Mouse (Mus musculus) limb, embryonic 15.5 days (tissue): ENCODE measurements around the gene Rraga. TPM values are rescaled to one million over a fixed set of nuclear protein-coding genes. Genes with fewer than 3 reads are reported as not detected.
A peak's percentile ranks its signal among the peaks of the same experiment; 100 is the strongest.

Experiments
- ATAC-seq: fragments of 200-750 bp; cut with Nextera tagmentation; 2 replicates; pipeline ENCODE4 v1.8.0; 2017; ENCODE audit warnings: low read depth, moderate TSS enrichment; ENCODE audit not compliant: insufficient number of reproducible peaks, low FRiP score, low TSS enrichment
- H3K27ac ChIP-seq: fragments of 300-500 bp; sonication (generic); 2 replicates; pipeline ENCODE4 v1.5.1; 2015; ENCODE audit warnings: moderate library complexity, mild to moderate bottlenecking, inconsistent platforms
- H3K27me3 ChIP-seq: fragments of 300-500 bp; sonication (generic); 2 replicates; pipeline ENCODE4 v1.6.1; 2015; ENCODE audit warnings: inconsistent platforms
- H3K36me3 ChIP-seq: fragments of 300-500 bp; sonication (generic); 2 replicates; pipeline ENCODE4 v1.6.1; 2015; ENCODE audit warnings: inconsistent platforms
- H3K4me1 ChIP-seq: fragments of 300-500 bp; sonication (generic); 2 replicates; pipeline ENCODE4 v1.6.1; 2015; ENCODE audit warnings: inconsistent platforms
- H3K4me2 ChIP-seq: fragments of 300-500 bp; sonication (generic); 2 replicates; pipeline ENCODE4 v1.6.1; 2015; ENCODE audit warnings: mild to moderate bottlenecking, inconsistent platforms
- H3K4me3 ChIP-seq: fragments of 300-500 bp; sonication (generic); 2 replicates; pipeline ENCODE4 v1.5.1; 2015; ENCODE audit warnings: mild to moderate bottlenecking, inconsistent platforms
- H3K9ac ChIP-seq: fragments of 300-500 bp; sonication (generic); 2 replicates; pipeline ENCODE4 v1.6.1; 2015; ENCODE audit warnings: inconsistent platforms
- H3K9me3 ChIP-seq: fragments of 300-500 bp; sonication (generic); 2 replicates; pipeline ENCODE4 v1.6.1; 2016; ENCODE audit warnings: inconsistent platforms
- WGBS: fragments of 180-500 bp; shearing (Covaris S2); methylation state at CpG from one replicate; pipeline ENCODE4 v1.1.7; 2015; 5-methylcytosine and 5-hydroxymethylcytosine counted together
- polyA plus RNA-seq: library from polyadenylated mRNA; unstranded; fragments of >200 nt; fragmentation: Nextera tagmentation; extraction: Ambion mirVana; gene quantifications from 2 replicates; pipeline ENCODE4 v1.2.1, GENCODE M21; 2015

The Rraga gene
- polyA plus RNA-seq, 1 experiment from 2014 or later = 95.2 TPM

DNA sequence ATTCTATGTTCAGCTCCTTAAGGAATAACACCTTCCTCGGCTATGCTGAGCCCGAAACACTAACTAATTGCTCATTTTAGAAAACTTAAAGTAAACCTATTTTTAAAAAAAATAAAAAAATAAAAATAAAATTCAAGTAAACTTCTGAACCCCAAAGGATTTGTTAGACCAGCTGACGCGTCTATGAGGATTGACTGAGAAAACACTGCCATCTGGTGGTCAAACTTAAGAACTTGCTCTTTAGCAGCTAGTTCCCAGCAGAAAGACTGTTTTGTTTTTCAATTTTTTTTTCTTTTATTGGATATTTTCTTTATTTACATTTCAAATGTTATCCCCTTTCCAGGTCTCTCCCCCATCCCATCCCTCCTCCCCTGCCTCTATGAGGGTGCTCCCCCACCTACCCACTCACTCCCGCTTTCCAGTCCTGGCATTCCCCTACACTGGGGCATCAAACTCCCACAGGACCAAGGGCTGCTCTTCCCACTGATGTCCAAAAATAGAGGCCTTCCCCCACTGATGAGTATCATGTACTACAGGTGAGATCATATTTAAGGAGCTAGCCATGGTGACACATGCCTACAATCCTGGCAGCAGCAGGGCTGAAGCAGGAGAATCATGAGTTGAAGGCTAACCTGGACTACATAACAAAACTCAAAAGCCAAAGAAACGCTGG lies 20.3 kb upstream of the Rraga start:
- WGBS = 23% methylated on average over 6 of the region's 6 CpGs

DNA sequence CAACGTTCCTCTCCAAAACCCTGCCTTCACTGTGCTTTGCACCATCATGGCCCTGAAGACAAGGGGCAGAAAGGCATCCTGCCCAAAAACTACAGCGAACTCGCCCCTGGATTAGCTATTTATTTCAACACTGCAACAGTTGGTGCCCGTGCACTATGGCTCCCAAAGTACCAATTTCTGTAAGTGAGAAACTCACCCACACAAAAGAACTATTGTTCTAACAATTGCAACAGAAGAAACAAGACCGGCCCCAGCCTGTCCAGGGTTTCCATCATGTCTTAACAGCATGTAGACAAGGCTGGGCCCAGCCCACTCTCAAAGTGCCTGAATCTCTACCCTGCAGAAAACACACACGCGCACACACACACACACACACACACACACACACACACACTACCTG lies 18.1 kb upstream of the Rraga start:
- no peak overlapping the region for H3K4me3 ChIP-seq
- no peak for ATAC-seq
- no peak overlapping the region for H3K9ac ChIP-seq
- no peaks in the 10 kb centered on the region for H3K36me3 ChIP-seq
- no peak overlapping the region for H3K4me2 ChIP-seq
- H3K4me1 ChIP-seq = no peaks in the 10 kb centered on the region
- no peaks in the 10 kb centered on the region for H3K27me3 ChIP-seq
- WGBS = 63% methylated on average over 7 of the region's 7 CpGs
- H3K9me3 ChIP-seq = no peaks in the 10 kb centered on the region
- H3K27ac ChIP-seq = no peak overlapping the region

More for the DNA sequence above, 20.3 kb upstream of the Rraga start:
- Histone ChIP-seq H3K4me3 (no peak overlapping the region), H3K9ac (no peak overlapping the region), H3K27me3 (no peaks in the 10 kb centered on the region), H3K27ac (no peak overlapping the region), H3K4me1 (no peaks in the 10 kb centered on the region), H3K9me3 (no peaks in the 10 kb centered on the region), H3K36me3 (no peaks in the 10 kb centered on the region), H3K4me2 (no peak overlapping the region)
- ATAC-seq = no peak

GRCm38 (mm10) chr4:86558228-86558627 lies 17.2 kb upstream of the Rraga start, which contains the start of gene Saxo1:
Saxo1 (minus strand) TSS chr4:86558328.
- Histone ChIP-seq H3K27me3 (no peaks in the 10 kb centered on the region), H3K4me1 (no peaks in the 10 kb centered on the region), H3K36me3 (no peaks in the 10 kb centered on the region), H3K27ac (no peak within 1 kb of the TSS), H3K4me2 (no peak within 1 kb of the TSS), H3K9ac (no peak within 1 kb of the TSS), H3K4me3 (no peak within 1 kb of the TSS), H3K9me3 (no peaks in the 10 kb centered on the region)
- ATAC-seq = no peak
- 92% methylated on average over 7 of the region's 7 CpGs for WGBS

- Histone ChIP-seq H3K36me3 (no peaks in the 10 kb centered on the region), H3K9ac (no peak overlapping the region), H3K4me2 (no peak overlapping the region), H3K9me3 (no peaks in the 10 kb centered on the region), H3K27me3 (no peaks in the 10 kb centered on the region), H3K27ac (no peak overlapping the region), H3K4me1 (no peaks in the 10 kb centered on the region), H3K4me3 (no peak overlapping the region)
- WGBS = 70% methylated on average over 4 of the region's 4 CpGs
- no peak for ATAC-seq
These were observed 16.5 kb upstream of the Rraga start for GRCm38 (mm10) chr4:86559006-86559405.

DNA sequence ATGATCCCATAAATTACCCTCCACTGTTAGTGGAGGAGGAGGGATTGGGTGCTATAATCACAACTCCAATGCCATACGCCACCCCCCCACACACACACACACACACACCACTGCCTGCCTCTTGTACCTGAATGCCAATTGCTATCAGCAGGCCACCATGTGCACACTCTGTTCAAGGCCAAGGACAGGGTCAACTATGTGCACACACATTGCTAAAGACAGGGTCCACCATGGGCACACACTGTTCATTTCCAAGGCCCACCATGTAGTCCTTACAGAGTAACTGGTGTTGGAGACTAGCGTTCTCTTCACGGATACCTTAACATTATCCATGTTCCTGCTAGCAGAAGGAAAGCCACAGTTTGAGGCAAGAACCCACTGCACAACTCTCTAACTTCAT lies 14.4 kb upstream of the Rraga start:
- Histone ChIP-seq H3K9ac (no peak overlapping the region), H3K4me1 (no peaks in the 10 kb centered on the region), H3K4me2 (no peak overlapping the region), H3K27me3 (no peaks in the 10 kb centered on the region), H3K4me3 (no peak overlapping the region), H3K36me3 (no peaks in the 10 kb centered on the region), H3K27ac (no peak overlapping the region), H3K9me3 (no peaks in the 10 kb centered on the region)
- WGBS = 95% methylated on average over 3 of the region's 3 CpGs
- ATAC-seq = no peak

GRCm38 (mm10) chr4:86574939-86575282 lies 557 bp upstream of the Rraga start:
- no peak for ATAC-seq
- 14% methylated on average over 6 of the region's 6 CpGs for WGBS
- Histone ChIP-seq H3K4me2 (peak overlapping the region; percentile 69), H3K4me1 (peaks cover 9% of the 10 kb centered on the region), H3K27me3 (no peaks in the 10 kb centered on the region), H3K4me3 (peak overlapping the region; percentile 82), H3K9ac (peak overlapping the region; percentile 52), H3K27ac (peak overlapping the region; percentile 98), H3K9me3 (no peaks in the 10 kb centered on the region), H3K36me3 (peaks cover 12% of the 10 kb centered on the region)

DNA sequence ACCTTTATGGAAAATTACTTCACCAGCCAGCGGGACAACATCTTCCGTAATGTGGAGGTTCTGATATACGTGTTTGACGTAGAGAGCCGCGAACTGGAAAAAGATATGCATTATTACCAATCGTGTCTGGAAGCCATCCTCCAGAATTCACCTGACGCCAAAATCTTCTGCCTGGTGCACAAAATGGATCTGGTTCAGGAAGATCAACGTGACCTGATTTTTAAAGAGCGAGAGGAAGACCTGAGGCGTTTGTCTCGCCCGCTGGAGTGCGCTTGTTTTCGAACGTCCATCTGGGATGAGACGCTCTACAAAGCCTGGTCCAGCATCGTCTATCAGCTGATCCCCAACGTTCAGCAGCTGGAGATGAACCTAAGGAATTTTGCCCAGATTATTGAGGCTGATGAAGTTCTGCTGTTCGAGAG lies 663 bp downstream of the Rraga start:
- ATAC-seq = no peak
- peaks cover 12% of the 10 kb centered on the region for H3K36me3 ChIP-seq
- H3K4me1 ChIP-seq = peaks cover 9% of the 10 kb centered on the region
- no peaks in the 10 kb centered on the region for H3K27me3 ChIP-seq
- H3K9me3 ChIP-seq = no peaks in the 10 kb centered on the region
- peak overlapping the region; percentile 82 for H3K4me3 ChIP-seq
- peak overlapping the region; percentile 69 for H3K4me2 ChIP-seq
- H3K9ac ChIP-seq = peak overlapping the region; percentile 84
- H3K27ac ChIP-seq = peak overlapping the region; percentile 98
- WGBS = under 1% methylated on average over 20 of the region's 20 CpGs

GRCm38 (mm10) chr4:86576630-86577225 lies 1.3 kb downstream of the Rraga start:
- H3K36me3 ChIP-seq = peaks cover 12% of the 10 kb centered on the region
- WGBS = 7% methylated on average over 11 of the region's 11 CpGs
- no peaks in the 10 kb centered on the region for H3K27me3 ChIP-seq
- no peaks in the 10 kb centered on the region for H3K9me3 ChIP-seq
- H3K4me3 ChIP-seq = peak overlapping the region; percentile 82
- peak overlapping the region; percentile 84 for H3K9ac ChIP-seq
- peak overlapping the region; percentile 69 for H3K4me2 ChIP-seq
- H3K4me1 ChIP-seq = peaks cover 9% of the 10 kb centered on the region
- ATAC-seq = no peak
- H3K27ac ChIP-seq = peak overlapping the region; percentile 98; the same call in 1 of the 2 replicates

DNA sequence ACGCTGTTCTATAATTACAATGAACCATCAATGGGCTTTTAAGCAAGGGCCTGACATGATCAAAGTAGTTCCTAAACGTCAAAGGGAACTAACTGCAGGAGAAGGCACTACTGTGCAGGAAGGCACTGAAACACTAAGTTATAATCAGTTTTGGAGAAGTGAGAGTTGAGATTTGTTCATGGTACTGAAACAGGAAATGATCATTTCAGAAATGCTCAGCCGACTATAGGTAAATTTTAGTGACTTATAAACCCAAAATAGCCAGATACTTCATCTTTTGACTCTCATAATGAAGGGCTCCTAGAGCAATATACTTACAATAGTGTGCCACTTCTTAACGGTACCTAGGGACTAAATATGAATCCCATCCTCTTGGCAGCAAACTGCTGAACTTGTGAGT lies 4.6 kb downstream of the Rraga start:
- H3K9ac ChIP-seq = no peak overlapping the region
- H3K27ac ChIP-seq = no peak overlapping the region
- H3K4me1 ChIP-seq = peaks cover 9% of the 10 kb centered on the region
- H3K4me2 ChIP-seq = no peak overlapping the region
- no peak for ATAC-seq
- no peaks in the 10 kb centered on the region for H3K27me3 ChIP-seq
- H3K4me3 ChIP-seq = no peak overlapping the region
- no peaks in the 10 kb centered on the region for H3K9me3 ChIP-seq
- WGBS = 58% methylated on average over 4 of the region's 4 CpGs
- peaks cover 39% of the 10 kb centered on the region for H3K36me3 ChIP-seq

GRCm38 (mm10) chr4:86580591-86580990 lies 5.1 kb downstream of the Rraga start:
- no peak for ATAC-seq
- Histone ChIP-seq H3K4me1 (peaks cover 9% of the 10 kb centered on the region), H3K36me3 (peaks cover 44% of the 10 kb centered on the region), H3K9ac (no peak overlapping the region), H3K4me2 (no peak overlapping the region), H3K27ac (no peak overlapping the region), H3K27me3 (no peaks in the 10 kb centered on the region), H3K9me3 (no peaks in the 10 kb centered on the region), H3K4me3 (no peak overlapping the region)
- WGBS = 79% methylated on average over 3 of the region's 3 CpGs

GRCm38 (mm10) chr4:86588236-86588635 lies 12.8 kb downstream of the Rraga start:
- H3K4me1 ChIP-seq = no peaks in the 10 kb centered on the region
- no peak for ATAC-seq
- no peak overlapping the region for H3K27ac ChIP-seq
- H3K4me2 ChIP-seq = no peak overlapping the region
- H3K9ac ChIP-seq = no peak overlapping the region
- no peaks in the 10 kb centered on the region for H3K9me3 ChIP-seq
- no peaks in the 10 kb centered on the region for H3K27me3 ChIP-seq
- no peak overlapping the region for H3K4me3 ChIP-seq
- 96% methylated on average over 3 of the region's 3 CpGs for WGBS
- H3K36me3 ChIP-seq = peaks cover 60% of the 10 kb centered on the region

- Histone ChIP-seq H3K9ac (no peak overlapping the region), H3K9me3 (no peaks in the 10 kb centered on the region), H3K4me3 (no peak overlapping the region), H3K4me2 (no peak overlapping the region), H3K4me1 (no peaks in the 10 kb centered on the region), H3K36me3 (peaks cover 37% of the 10 kb centered on the region), H3K27ac (no peak overlapping the region), H3K27me3 (no peaks in the 10 kb centered on the region)
- no peak for ATAC-seq
- WGBS = 99% methylated on average over 2 of the region's 2 CpGs
These were observed 15.8 kb downstream of the Rraga start for GRCm38 (mm10) chr4:86591304-86591703.
